Mouse (Mus musculus) megakaryocyte, embryonic 14.5 days (primary cell): ENCODE measurements around the gene Agap3. TPM values are rescaled to one million over a fixed set of nuclear protein-coding genes. Genes with fewer than 3 reads are reported as not detected.

Experiments used
- H3K27me3 ChIP-seq: replicated peaks from 2 replicates; pipeline ENCODE3; 2012; ENCODE audit warnings: inconsistent platforms
- H3K36me3 ChIP-seq: replicated peaks from 2 replicates; pipeline ENCODE3; 2012; ENCODE audit warnings: low read length, inconsistent platforms, mixed read lengths
- H3K4me1 ChIP-seq: 2 replicates; pipeline ENCODE4 v1.6.1; 2012; ENCODE audit warnings: inconsistent platforms
- H3K4me3 ChIP-seq: replicated peaks from 2 replicates; pipeline ENCODE3; 2012; ENCODE audit warnings: moderate library complexity, mild to moderate bottlenecking, inconsistent platforms
- H3K9me3 ChIP-seq: 2 replicates; pipeline ENCODE4 v1.6.1; 2012; ENCODE audit warnings: inconsistent platforms
- FLI1 ChIP-seq: IDR thresholded peaks from 2 replicates; pipeline ENCODE4 v1.6.1; 2012; ENCODE audit warnings: low read length, inconsistent platforms, mixed read lengths
- GATA1 ChIP-seq: IDR thresholded peaks from 3 replicates; pipeline ENCODE4 v1.6.1; 2012; ENCODE audit warnings: mixed read lengths, low read length, inconsistent platforms, borderline replicate concordance
- polyA plus RNA-seq: library from polyadenylated mRNA; stranded (reverse); fragments of >175 nt; gene quantifications from 2 replicates; pipeline ENCODE4 v1.2.3, GENCODE M21; 2012; ENCODE audit warnings: low replicate concordance; ENCODE audit not compliant: insufficient read depth

Gene Agap3
- polyA plus RNA-seq, 1 experiment, result 117 TPM

DNA sequence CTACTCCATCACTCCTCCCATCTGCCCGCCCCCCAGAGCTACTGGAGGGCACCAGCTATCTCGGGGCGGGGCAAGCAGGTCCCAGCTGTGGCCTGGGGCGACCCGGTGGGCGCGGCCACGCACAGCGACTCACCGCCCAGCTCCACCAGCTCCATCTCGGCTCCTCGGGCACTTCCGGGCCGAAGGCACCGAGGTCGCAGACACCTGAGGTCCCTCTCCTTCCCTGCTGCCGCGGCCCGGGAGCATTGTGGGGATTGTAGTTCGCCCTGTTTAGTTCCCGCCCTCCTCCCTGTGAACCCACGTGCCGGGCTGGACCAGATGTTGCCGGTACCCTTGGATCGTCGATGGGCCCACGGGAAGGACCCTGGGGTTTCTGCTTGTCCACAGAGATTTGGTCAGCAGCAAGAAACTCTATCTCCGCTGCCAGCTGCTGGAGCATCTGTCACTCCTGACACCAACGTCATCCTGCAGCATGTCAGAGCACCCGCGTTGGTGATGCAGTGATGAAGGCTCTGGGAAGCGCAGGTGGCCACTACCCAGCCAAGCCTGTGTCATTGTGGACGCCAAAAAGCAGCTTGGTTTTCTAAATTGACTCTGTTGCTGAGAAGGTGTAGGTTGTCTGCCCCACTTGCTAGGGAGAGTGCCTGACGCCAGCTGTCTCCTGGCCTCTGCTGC is 4.2 kb upstream of the Agap3 start, which contains the start of gene Tmub1:
Gene Tmub1 (minus strand): TSS at position 231 of the 675 bp plus-strand sequence.
- Histone ChIP-seq H3K36me3 (peaks cover 18% of the 10 kb centered on the region), H3K4me1 (peaks cover 65% of the 10 kb centered on the region), H3K4me3 (peak within 1 kb of the TSS; percentile 96), H3K9me3 (no peaks in the 10 kb centered on the region), H3K27me3 (no peaks in the 10 kb centered on the region)
- TF ChIP-seq GATA1, result no peak
- TF ChIP-seq FLI1, result no peak

DNA sequence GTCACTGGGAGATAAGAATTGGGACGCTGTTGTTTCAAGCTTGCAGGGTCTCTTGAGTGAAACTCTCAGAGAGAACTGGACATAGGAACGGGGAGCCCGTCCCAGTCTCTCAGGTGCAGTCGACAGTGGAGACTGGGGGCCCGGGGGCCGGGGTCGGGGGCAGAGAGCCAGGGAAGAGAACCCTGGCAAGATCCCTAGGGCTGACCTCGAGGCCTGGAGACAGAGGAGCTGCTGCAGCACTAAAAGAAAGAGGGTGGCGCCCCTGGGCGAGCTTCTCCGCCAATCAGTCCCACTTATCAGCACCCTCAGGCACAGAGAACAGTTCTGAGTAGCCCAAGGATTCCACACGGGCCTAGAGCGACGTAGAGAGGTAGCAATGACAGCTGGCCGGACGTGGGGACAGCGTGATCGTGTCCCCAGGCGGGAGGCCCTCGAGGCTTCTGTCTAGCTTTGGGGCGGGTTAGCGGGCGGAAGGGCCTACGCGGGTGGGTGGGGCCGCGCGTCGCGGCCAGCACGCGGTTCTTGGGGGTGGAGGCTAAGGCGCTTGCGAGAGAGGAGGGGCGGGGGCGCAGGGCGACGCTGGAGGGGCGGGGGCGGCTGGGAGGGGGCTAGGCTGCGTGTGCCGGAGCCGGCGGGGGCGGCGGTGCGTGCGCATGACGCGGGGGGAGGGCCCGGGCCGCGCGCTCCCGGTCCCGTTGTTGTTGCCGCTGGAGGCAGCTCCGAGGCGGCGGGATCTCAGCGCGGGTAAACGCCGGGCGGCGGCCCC is 530 bp upstream of the Agap3 start:
- H3K27me3 ChIP-seq, result no peaks in the 10 kb centered on the region
- TF ChIP-seq FLI1 (no peak), GATA1 (no peak)
- H3K4me1 ChIP-seq, result peaks cover 69% of the 10 kb centered on the region
- H3K9me3 ChIP-seq, result no peaks in the 10 kb centered on the region
- peaks cover 18% of the 10 kb centered on the region for H3K36me3 ChIP-seq
- peak overlapping the region; percentile 99 for H3K4me3 ChIP-seq

DNA sequence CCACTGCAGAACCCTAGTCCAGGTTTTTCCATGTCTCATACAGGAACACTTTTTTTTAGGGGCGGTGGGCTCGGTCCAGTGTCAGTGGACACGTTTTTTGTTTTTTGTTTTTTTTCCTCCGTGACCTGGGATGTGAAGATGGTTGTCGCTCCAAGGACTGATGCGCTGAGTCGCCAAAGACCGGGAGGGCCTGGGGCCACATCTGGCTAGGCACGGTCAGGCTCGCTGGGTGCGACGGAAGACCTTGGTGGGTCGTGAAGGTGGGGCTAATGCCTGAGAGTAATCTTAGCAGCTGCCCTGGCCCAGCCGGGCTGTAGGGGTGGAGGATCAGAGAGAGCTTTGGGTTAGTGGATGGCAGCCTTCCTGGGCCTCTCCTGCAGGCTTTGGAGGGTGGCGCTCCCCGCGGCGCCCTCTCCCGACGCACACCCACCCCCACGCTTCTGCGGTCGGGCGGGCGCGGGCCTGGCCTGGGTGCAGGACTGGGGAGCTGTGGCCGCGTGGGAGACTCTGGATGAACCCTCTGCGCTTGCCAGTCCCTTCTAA is 785 bp downstream of the Agap3 start:
- TF ChIP-seq FLI1 (no peak), GATA1 (no peak)
- Histone ChIP-seq H3K4me3 (peak overlapping the region; percentile 99), H3K9me3 (no peaks in the 10 kb centered on the region), H3K4me1 (peaks cover 56% of the 10 kb centered on the region), H3K36me3 (peaks cover 29% of the 10 kb centered on the region), H3K27me3 (no peaks in the 10 kb centered on the region)

DNA sequence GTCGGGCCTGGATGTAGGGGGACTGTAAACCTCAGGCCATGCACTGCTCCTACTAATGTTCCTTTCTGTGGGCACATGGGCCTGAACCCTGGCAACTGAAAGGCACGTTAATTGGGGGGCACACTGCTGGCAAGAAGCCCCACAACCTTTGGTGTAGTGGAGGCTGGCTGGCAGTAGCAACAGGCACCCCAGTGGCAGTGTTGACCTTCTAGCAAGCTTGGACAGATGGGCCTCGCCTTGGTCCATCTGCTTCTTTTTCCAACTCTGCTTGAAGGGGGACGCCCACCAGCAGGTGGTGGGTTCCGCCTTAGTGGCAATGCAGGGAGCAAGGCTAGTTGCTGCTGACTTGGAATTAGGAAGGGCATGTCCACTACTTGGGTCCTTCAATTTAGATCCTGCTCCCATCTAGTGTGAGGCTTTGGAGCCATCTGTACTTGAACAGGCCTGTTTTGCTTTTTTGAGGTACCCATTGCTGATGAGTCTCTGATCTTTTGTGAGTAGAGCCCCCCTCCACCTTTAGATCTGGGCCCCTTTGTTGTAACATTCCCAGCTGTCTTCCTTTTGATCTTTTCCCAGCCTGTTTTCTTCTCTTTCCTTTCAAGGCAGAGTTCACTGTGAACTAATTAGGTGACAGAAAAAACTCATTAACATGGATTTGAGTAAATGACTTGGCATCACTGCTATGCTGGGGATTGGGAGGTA is 1.5 kb downstream of the Agap3 start:
- peaks cover 34% of the 10 kb centered on the region for H3K36me3 ChIP-seq
- H3K4me3 ChIP-seq, result peak overlapping the region; percentile 99
- H3K27me3 ChIP-seq, result no peaks in the 10 kb centered on the region
- H3K4me1 ChIP-seq, result peaks cover 51% of the 10 kb centered on the region
- no peaks in the 10 kb centered on the region for H3K9me3 ChIP-seq
- TF ChIP-seq FLI1, result no peak
- TF ChIP-seq GATA1, result no peak

DNA sequence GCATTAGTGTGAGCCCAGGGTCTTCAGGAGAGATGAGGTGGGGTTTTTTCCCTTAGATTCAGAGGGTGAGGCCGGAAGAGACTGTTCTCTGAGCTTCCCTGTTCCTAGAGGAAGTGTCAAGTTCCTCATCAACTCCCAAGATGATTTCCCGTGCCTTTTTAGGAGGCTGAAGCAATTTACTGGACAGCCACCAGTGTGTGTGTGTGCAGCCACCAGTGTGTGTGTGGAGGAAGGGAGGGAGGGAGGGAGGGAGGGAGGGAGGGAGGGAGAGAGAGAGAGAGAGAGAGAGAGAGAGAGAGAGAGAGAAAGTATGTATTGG is 2.0 kb downstream of the Agap3 start:
- peaks cover 51% of the 10 kb centered on the region for H3K4me1 ChIP-seq
- no peaks in the 10 kb centered on the region for H3K9me3 ChIP-seq
- peaks cover 34% of the 10 kb centered on the region for H3K36me3 ChIP-seq
- peak overlapping the region; percentile 99 for H3K4me3 ChIP-seq
- H3K27me3 ChIP-seq, result no peaks in the 10 kb centered on the region
- no peak for TF ChIP-seq FLI1
- TF ChIP-seq GATA1, result no peak

DNA sequence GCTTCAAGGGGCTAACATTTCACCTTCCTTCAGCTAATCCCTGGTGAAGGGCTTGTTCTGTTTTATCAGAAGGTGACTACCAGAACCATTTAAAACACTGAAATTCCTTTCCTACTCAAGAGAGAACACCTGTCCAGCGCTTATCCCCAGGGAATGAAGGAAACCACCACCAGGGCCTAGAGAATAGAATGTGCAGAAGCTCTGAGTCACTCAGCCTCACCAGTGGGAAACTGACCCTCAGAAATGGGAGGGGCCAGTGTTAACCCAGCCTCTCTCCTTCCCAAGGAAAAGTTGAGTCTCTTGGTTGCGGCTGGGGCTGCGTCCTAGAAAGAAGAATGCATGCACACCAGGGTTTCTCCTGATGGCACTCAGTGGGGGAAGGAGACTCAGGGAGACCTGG is 3.1 kb downstream of the Agap3 start:
- peaks cover 40% of the 10 kb centered on the region for H3K36me3 ChIP-seq
- H3K4me3 ChIP-seq, result peak overlapping the region; percentile 33
- no peaks in the 10 kb centered on the region for H3K27me3 ChIP-seq
- H3K4me1 ChIP-seq, result peaks cover 54% of the 10 kb centered on the region
- H3K9me3 ChIP-seq, result no peaks in the 10 kb centered on the region
- TF ChIP-seq GATA1 (no peak), FLI1 (no peak)

DNA sequence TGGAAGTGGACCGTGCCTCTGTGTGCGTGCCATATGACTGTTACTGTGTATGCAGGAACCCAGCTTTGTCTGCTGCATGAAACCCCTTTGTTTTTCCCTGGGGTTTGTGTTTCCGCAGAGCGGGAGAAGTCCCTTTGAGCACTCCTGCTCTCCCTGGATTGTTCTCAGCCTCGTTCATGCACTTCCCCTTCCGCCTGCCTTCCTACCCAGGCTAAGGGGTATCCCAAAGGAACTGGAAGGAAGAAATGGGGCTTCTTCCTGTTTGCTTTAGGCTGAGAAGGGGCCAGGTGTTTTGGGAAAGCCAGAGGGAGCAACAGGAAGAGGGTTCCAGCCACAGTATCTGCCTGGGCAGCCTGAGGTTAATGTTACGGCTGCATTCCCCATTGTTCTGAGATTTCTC is 3.6 kb downstream of the Agap3 start:
- no peak for TF ChIP-seq GATA1
- no peak for TF ChIP-seq FLI1
- Histone ChIP-seq H3K36me3 (peaks cover 44% of the 10 kb centered on the region), H3K27me3 (no peaks in the 10 kb centered on the region), H3K4me1 (peaks cover 54% of the 10 kb centered on the region), H3K9me3 (no peaks in the 10 kb centered on the region), H3K4me3 (no peak overlapping the region)

DNA sequence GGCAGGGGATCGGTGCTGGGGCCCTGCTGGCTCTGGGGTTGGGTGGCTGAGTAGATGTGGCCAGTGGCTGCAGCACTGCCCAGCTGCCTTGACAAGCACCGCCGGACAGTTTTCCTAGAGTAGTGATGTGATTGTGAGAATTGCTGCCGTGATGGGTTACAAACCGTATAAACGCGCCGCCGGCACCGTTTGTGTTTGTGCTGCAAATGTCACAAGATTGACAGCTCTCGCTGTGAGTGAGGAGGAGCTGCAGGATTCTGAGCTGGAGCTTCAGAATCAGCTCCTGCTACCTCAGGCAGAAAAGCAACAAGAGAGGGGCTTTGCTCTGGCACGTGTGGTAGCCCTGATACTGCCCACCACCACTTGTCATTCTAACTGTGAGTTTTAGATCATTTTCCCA is 14.8 kb downstream of the Agap3 start:
- Histone ChIP-seq H3K27me3 (peaks cover 5% of the 10 kb centered on the region), H3K4me1 (peaks cover 71% of the 10 kb centered on the region), H3K4me3 (peak overlapping the region; percentile 29), H3K9me3 (no peaks in the 10 kb centered on the region), H3K36me3 (peaks cover 38% of the 10 kb centered on the region)
- TF ChIP-seq FLI1 (no peak), GATA1 (no peak)

DNA sequence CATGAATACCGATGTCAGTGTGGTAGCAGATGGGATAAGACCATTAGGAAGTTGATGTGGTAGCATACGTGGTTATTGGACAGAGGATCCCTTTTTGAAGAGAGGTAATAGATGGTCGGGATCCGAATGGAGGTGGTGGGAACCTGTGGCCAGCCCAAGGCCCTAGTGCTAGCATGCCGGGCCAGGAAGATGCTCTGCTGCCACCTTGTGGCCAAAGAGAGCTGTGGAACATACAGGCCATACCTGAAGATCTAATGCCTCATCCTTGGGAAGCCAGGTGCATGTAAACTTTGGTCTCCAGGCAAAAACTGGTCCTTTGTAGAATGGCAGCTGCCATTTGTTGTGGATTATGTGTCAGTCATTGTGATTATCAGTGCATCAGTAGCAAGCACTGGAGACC is 18.6 kb downstream of the Agap3 start:
- TF ChIP-seq FLI1, result no peak
- TF ChIP-seq GATA1, result no peak
- Histone ChIP-seq H3K27me3 (peaks cover 37% of the 10 kb centered on the region), H3K9me3 (peaks cover 8% of the 10 kb centered on the region), H3K36me3 (peaks cover 53% of the 10 kb centered on the region), H3K4me3 (no peak overlapping the region), H3K4me1 (peaks cover 62% of the 10 kb centered on the region)
